Mouse (Mus musculus) liver, adult 2 months (tissue): Measurements from ENCODE around the gene Mkrn2os.

Source experiments
- CTCF ChIP-seq: fragments of 200-500 bp; IDR thresholded peaks from 2 replicates; pipeline ENCODE4 v1.5.1; 2011; ENCODE audit warnings: low read depth, low read length, control low read depth
- POLR2A ChIP-seq: fragments of 200-500 bp; IDR thresholded peaks from 2 replicates; pipeline ENCODE4 v1.6.1; 2011; ENCODE audit warnings: low read length, control low read depth; ENCODE audit not compliant: insufficient read depth; ENCODE audit errors: extremely low read depth

- TF ChIP-seq CTCF = no peak
- no peak for TF ChIP-seq POLR2A
These were observed 56.2 kb downstream of the Mkrn2os start for GRCm38 (mm10) chr6:115536169-115536568.
